Mouse (Mus musculus): ENCODE results near the gene Fcgbp. TPM values are rescaled to one million over a fixed set of nuclear protein-coding genes. Genes with fewer than 3 reads are reported as not detected.
"Not testable (repeated sequence)": the region's sequence is repeated elsewhere in the genome, so short reads cannot be mapped to it uniquely, and the experiment has no call there.

The Fcgbp gene
- total RNA-seq, 1 experiment from 2014 or later = not detected

- no peak; the same call in 1 of the 2 replicates for ATAC-seq (replicated peaks; ENCODE audit: low read depth, poor library complexity, severe bottlenecking)
Measured at GRCm38 (mm10) chr7:28137613-28138012, 66.6 kb downstream of the Fcgbp start.

- peak; percentile 61 for ATAC-seq (replicated peaks; ENCODE audit: low read depth, poor library complexity, severe bottlenecking)
Measured at GRCm38 (mm10) chr7:28148263-28148662, 77.2 kb downstream of the Fcgbp start.

GRCm38 (mm10) chr7:28149841-28150240 lies 78.8 kb downstream of the Fcgbp start:
- ATAC-seq (replicated peaks; ENCODE audit: low read depth, poor library complexity, severe bottlenecking) = no peak

GRCm38 (mm10) chr7:28151584-28152221 lies 80.7 kb downstream of the Fcgbp start:
- ATAC-seq (replicated peaks; ENCODE audit: low read depth, poor library complexity, severe bottlenecking) = peak; percentile 65

GRCm38 (mm10) chr7:28153595-28153994 lies 82.6 kb downstream of the Fcgbp start:
- not testable (repeated sequence) for ATAC-seq (replicated peaks; ENCODE audit: low read depth, poor library complexity, severe bottlenecking)

GRCm38 (mm10) chr7:28159292-28159691 lies 88.3 kb downstream of the Fcgbp start:
- no peak for ATAC-seq (replicated peaks; ENCODE audit: low read depth, poor library complexity, severe bottlenecking)

GRCm38 (mm10) chr7:28159893-28160292 lies 88.9 kb downstream of the Fcgbp start:
- ATAC-seq (replicated peaks; ENCODE audit: low read depth, poor library complexity, severe bottlenecking) = no peak

GRCm38 (mm10) chr7:28161163-28161749 lies 90.2 kb downstream of the Fcgbp start:
- ATAC-seq (replicated peaks; ENCODE audit: low read depth, poor library complexity, severe bottlenecking) = no peak

- no peak for ATAC-seq (replicated peaks; ENCODE audit: low read depth, poor library complexity, severe bottlenecking)
Measured at GRCm38 (mm10) chr7:28165406-28165805, 94.4 kb downstream of the Fcgbp start.

- ATAC-seq (replicated peaks; ENCODE audit: low read depth, poor library complexity, severe bottlenecking) = peak; percentile 77
Measured at GRCm38 (mm10) chr7:28168320-28169115, 97.5 kb downstream of the Fcgbp start.

- ATAC-seq (replicated peaks; ENCODE audit: low read depth, poor library complexity, severe bottlenecking) = peak; percentile 74
Measured at GRCm38 (mm10) chr7:28169489-28170422, 98.7 kb downstream of the Fcgbp start, which contains the start of gene Fbl. Fbl (plus strand) TSS chr7:28169710.

Other genes starting within 250 kb of the Fcgbp start
- 5.0 and 8.3 TPM in 2 replicates for gene Zfp59, start 232.6 kb upstream of the Fcgbp start, total RNA-seq (2017)
- 11.0 and 15.0 TPM in 2 replicates for gene Zfp607a, start 213.7 kb upstream of the Fcgbp start, total RNA-seq (2017)
- gene Zfp974, start 141.8 kb upstream of the Fcgbp start, total RNA-seq (2017) = 3.2 and 5.0 TPM in 2 replicates
- gene Zfp780b, start 92.1 kb upstream of the Fcgbp start, total RNA-seq (2017) = 18.2 and 18.6 TPM in 2 replicates
- gene Zfp850, start 57.1 kb upstream of the Fcgbp start, total RNA-seq (2017) = 11.0 and 24.0 TPM in 2 replicates
- gene Psmc4, start 21.1 kb upstream of the Fcgbp start, total RNA-seq (2017) = 144 and 150 TPM in 2 replicates
- not detected in 2 replicates for gene 9530053A07Rik, start 58.2 kb downstream of the Fcgbp start, total RNA-seq (2017)
- 193 and 260 TPM in 2 replicates for gene Fbl, start 98.5 kb downstream of the Fcgbp start, total RNA-seq (2017)
- gene Dyrk1b, start 108.2 kb downstream of the Fcgbp start, total RNA-seq (2017) = 2.4 and 3.3 TPM in 2 replicates
- gene Eid2, start 196.6 kb downstream of the Fcgbp start, total RNA-seq (2017) = 0.87 and 2.7 TPM in 2 replicates
- gene Eid2b, start 206.5 kb downstream of the Fcgbp start, total RNA-seq (2017) = 1.9 and 4.7 TPM in 2 replicates
- gene Selenov, start 219.9 kb downstream of the Fcgbp start, total RNA-seq (2017) = not detected in 2 replicates
- gene Dll3, start 231.0 kb downstream of the Fcgbp start, total RNA-seq (2017) = not detected in 2 replicates
- 49.6 and 63.8 TPM in 2 replicates for gene Timm50, start 240.8 kb downstream of the Fcgbp start, total RNA-seq (2017)

Data from common myeloid progenitor, adult 5-6 weeks (primary cell).